Mouse (Mus musculus) granulocyte monocyte progenitor cell, adult 5-6 weeks (primary cell): Measurements from ENCODE around the gene Abi1. TPM values are rescaled to one million over a fixed set of nuclear protein-coding genes. Genes with fewer than 3 reads are reported as not detected.
"Not testable (repeated sequence)": the region's sequence is repeated elsewhere in the genome, so short reads cannot be mapped to it uniquely, and the experiment has no call there.

Source experiments
- ATAC-seq: replicated peaks from 2 replicates; pipeline ENCODE4 v1.8.0; 2016; ENCODE audit warnings: mild to moderate bottlenecking, moderate TSS enrichment, inconsistent platforms; ENCODE audit not compliant: poor library complexity, severe bottlenecking
- total RNA-seq, 2 experiments: library from RNA; stranded (forward) in 1 of 2; stranded (reverse) in 1 of 2; fragments of 200-712, 200-1000 nt in 1 of 2; fragments of >200 nt in 1 of 2; fragmentation: Nextera tagmentation in 1 of 2; gene quantifications; 2 replicates each; pipeline ENCODE4 v1.2.3; 2014 to 2017

Abi1 gene
- 64.4 and 103 TPM in 2 replicates for total RNA-seq (2014; fragmentation: Nextera tagmentation)
- total RNA-seq (2017), result 88.9 and 110 TPM in 2 replicates

GRCm38 (mm10) chr2:23040001-23040646 lies at the start of gene Abi1:
Gene Abi1 (minus strand): TSS chr2:23040241.
- peak; percentile 78 for ATAC-seq

DNA sequence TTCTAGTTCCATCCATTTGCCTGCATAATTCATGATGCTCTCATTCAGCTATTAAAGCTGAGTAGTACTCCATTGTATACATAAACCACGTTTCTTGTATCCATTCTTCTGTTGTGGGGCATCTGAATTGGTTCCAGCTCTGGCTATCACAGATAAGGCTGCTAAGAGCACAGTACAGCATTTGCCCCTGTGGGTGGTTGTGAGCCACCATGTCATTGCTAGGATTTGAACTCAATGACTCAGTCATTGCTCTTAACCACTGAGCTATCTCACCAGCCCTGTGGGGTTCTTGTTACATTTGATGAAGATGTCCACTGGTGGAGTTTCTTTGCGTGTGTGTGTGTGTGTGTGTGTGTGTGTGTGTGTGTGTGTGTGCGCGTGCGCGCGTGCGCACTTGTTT lies 44.5 kb upstream of the Abi1 start:
- ATAC-seq, result no peak

DNA sequence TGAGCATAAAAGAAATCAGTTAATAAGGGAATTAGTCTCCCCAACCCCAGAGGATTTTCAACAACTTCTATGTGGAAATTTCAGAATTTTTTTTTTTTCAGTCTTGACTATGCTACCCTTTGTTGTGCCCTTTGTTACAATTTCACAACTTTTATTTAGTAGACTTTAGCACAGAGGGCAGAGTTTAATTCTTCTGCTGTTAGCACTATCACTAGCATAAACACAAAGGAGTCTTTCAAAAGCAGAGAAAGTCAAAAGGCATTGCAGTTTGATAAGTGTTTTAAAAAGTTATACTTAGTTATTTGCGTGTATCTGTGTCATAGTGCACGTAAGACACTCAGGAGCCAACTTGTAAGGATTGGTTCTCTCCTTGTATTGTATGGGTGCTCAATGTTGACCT lies 38.5 kb upstream of the Abi1 start:
- no peak for ATAC-seq

- ATAC-seq, result peak; percentile 46; the same call in 1 of the 2 replicates
Measured at GRCm38 (mm10) chr2:23077693-23078092, 37.7 kb upstream of the Abi1 start.

DNA sequence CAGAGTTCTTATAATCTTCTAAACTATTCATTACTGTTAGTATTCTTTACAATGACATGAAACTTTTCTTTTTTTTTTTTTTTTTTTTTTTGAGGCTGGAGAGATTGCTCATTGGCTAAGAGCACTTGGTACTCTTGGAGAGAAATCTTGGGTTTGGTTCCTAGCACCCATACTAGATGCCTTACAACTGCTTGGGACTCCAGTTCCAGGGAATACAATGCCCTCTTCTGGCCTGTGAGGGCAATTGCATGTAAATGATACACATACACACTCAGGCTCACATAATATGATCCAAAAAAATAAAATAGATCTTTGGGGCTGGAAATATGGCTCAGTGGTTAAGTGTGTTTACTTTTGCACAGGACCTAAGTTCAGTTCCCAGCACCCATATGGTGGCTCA lies 36.7 kb upstream of the Abi1 start:
- no peak for ATAC-seq

GRCm38 (mm10) chr2:23075846-23076245 lies 35.8 kb upstream of the Abi1 start:
- ATAC-seq, result no peak

GRCm38 (mm10) chr2:23071406-23071805 lies 31.4 kb upstream of the Abi1 start:
- ATAC-seq, result no peak

- no peak for ATAC-seq
Measured at GRCm38 (mm10) chr2:23070491-23070890, 30.4 kb upstream of the Abi1 start.

DNA sequence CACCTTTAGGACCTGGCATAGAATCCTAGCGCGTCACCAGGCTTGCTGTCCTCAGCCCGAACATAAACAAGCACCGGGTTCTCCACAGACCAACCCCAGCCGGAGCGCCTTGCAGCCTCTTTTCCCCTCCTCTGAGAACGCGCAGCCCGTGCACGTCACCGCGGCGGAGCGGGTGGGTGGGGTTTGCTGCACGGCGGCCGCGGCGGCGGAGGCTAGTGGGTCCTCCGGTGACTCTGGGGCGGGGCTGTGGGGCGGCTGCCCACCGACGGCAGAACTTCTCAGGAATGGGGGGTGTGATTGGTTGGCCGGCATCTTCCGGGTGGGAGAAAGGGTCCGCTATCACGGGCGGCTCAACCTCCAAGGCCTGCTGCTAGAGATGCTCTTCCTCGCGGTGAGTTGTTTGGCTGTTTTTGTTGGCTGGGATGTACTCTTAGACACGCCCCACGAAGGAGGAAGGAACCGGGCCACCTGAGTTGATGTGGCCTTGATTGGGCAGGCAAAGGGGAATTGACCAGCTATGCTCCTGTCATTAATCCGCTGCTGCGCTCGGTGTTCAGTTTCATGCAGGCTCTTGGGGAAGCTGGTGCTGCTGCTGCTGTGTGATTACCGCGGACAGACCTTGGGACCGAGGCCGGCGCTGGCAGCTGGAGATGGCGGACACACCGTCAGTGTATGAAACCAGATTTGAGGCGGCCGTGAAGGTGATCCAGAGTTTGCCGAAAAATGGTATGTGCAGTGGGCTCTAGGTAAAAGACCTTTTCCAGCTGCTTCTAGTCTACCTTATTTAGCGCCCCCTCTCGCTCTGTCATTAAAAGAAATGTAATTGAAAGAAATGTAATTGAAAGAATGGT lies 29.1 kb upstream of the Abi1 start:
- ATAC-seq, result peak; percentile 78

DNA sequence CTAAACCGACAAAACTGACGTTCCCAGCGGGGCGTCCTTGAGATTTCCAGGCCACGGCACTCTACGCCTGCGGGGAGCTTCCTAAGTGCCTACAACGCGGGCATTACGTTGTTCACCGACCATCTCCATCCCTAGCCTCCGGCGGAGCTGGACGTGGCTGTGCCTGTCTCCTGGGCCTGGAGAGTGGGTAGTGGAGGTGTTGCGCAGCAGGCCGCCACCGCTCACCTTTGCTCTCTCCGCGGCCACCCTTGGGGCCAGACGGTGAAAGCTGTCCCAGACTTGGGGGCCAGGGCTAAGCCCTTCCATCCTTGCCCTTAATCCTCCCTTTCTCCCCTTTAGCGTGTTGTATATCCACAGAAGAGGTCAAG lies 28.3 kb upstream of the Abi1 start:
- peak; percentile 12 for ATAC-seq

- peak; percentile 77 for ATAC-seq
Measured at GRCm38 (mm10) chr2:23067552-23068369, 27.7 kb upstream of the Abi1 start, which contains the start of gene Acbd5. Gene Acbd5 (plus strand): TSS chr2:23068167.

DNA sequence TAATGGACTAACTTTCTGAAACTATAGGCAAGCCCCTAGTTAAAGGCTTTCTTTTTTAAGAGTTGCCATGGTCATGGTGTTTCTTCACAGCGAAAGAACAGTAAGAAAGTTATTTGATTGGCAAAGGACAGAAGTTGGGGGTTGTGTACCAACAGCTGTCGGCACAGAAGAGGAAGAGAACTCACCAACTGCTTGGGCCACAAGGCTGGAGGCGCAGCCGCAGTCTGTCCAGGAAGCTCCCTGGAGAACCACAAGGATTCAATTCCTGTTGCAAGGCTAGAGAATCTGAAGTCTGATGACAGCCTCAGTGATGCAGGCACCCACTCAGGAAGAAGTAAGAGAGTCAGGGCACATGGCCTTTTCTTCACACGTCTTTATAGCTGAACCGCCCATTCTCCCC lies 12.5 kb upstream of the Abi1 start:
- peak; percentile 99 for ATAC-seq

DNA sequence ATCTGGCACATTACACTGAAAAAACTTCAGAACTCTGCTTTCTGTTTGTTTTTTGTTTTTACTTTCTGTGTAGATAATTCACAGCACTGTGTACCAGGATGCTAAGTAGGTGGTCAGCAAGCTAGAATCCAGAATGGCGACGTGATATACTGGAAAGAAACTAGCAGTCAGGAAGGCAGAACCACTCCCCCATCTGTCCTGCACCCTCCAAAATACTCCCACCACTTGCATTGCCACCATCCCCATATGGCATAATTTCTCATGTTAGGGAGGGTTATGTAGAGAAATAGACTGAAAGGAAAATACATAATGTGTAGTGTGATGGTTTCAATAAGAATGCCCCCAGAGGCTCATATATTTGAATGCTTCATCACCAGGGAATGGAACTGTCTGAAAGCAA lies 11.8 kb upstream of the Abi1 start:
- no peak for ATAC-seq

GRCm38 (mm10) chr2:23048006-23048405 lies 8.0 kb upstream of the Abi1 start:
- ATAC-seq, result no peak

DNA sequence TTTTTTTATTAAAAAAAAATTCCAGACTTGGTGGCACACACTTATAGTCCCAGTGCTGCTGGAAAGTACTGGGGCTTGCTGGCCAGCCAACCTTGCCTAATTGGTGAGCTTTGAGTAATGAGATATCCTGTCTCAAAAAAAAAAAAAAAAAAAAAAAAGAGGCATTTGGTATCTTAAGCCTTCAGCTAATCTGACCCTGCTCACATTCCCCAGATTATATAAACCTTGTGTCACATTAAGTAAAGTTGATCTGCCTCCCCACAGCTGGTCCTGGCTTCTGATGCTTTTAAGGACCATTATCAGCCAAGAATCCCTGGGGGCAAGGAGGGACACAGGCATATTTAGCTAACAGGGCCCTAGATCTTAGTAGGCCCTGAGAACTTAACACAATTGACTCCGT lies 5.7 kb upstream of the Abi1 start:
- no peak for ATAC-seq

DNA sequence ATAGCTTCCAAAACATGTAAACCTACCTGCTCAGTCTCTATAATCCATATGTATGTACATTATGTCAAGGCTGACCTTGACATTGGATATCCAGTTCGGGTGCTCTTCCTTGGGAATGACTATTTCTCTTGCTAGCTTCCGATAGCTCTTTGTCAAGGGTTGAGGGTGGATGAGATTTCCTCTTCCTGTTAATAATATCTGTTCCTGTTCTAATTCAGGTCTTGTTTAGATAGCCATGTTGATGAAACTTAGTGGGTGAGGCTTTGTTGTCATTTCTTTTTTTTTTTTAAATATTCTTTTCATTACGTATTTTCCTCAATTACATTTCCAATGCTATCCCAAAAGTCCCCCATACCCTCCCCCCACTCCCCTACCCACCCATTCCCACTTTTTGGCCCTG lies 2.1 kb upstream of the Abi1 start:
- no peak for ATAC-seq

- peak; percentile 62 for ATAC-seq
Measured at GRCm38 (mm10) chr2:23041457-23041856, 1.4 kb upstream of the Abi1 start.

GRCm38 (mm10) chr2:23040690-23041089 lies 649 bp upstream of the Abi1 start:
- ATAC-seq, result not testable (repeated sequence)

GRCm38 (mm10) chr2:23039082-23040000 lies 700 bp downstream of the Abi1 start:
- ATAC-seq, result peak; percentile 33

GRCm38 (mm10) chr2:23035467-23035866 lies 4.6 kb downstream of the Abi1 start:
- ATAC-seq, result no peak
